Mouse (Mus musculus) liver, postnatal 0 days (tissue): ENCODE results near the gene Rftn2. TPM values are rescaled to one million over a fixed set of nuclear protein-coding genes. Genes with fewer than 3 reads are reported as not detected.

Experiments used
- ATAC-seq: fragments of 200-750 bp; cut with Nextera tagmentation; 2 replicates; pipeline ENCODE4 v1.8.0; 2017; ENCODE audit warnings: mild to moderate bottlenecking, moderate library complexity
- DNase-seq: peaks from one replicate; pipeline ENCODE4 v3.0.0-alpha.2; 2016
- H3K27ac ChIP-seq: fragments of 300-500 bp; sonication (generic); 2 replicates; pipeline ENCODE4 v1.5.1; 2014; ENCODE audit warnings: antibody characterized with exemption, moderate library complexity, mild to moderate bottlenecking, low read depth
- H3K27me3 ChIP-seq: fragments of 300-500 bp; sonication (generic); 2 replicates; pipeline ENCODE4 v1.6.1; 2014; ENCODE audit warnings: low read length, control low read depth, mixed read lengths; ENCODE audit not compliant: insufficient read depth
- H3K36me3 ChIP-seq: fragments of 300-500 bp; sonication (generic); replicated peaks from 2 replicates; pipeline ENCODE4 v1.6.1; 2014; ENCODE audit warnings: mild to moderate bottlenecking, control low read depth, low read length, moderate library complexity, mixed read lengths; ENCODE audit not compliant: insufficient read depth
- H3K4me1 ChIP-seq: fragments of 300-500 bp; sonication (generic); 2 replicates; pipeline ENCODE4 v1.6.1; 2014; ENCODE audit warnings: antibody characterized with exemption, mild to moderate bottlenecking, control low read depth; ENCODE audit not compliant: insufficient read depth
- H3K4me2 ChIP-seq: fragments of 300-500 bp; sonication (generic); 2 replicates; pipeline ENCODE4 v1.6.1; 2014; ENCODE audit warnings: low read depth, mild to moderate bottlenecking, low read length, moderate library complexity, mixed read lengths
- H3K4me3 ChIP-seq: fragments of 300-500 bp; sonication (generic); 2 replicates; pipeline ENCODE4 v1.5.1; 2014; ENCODE audit warnings: low read depth, low read length
- H3K9ac ChIP-seq: fragments of 300-500 bp; sonication (generic); replicated peaks from 2 replicates; pipeline ENCODE4 v1.6.1; 2014; ENCODE audit warnings: mild to moderate bottlenecking, moderate library complexity
- H3K9me3 ChIP-seq: fragments of 300-500 bp; sonication (generic); 2 replicates; pipeline ENCODE4 v1.6.1; 2016; ENCODE audit warnings: mild to moderate bottlenecking, control low read depth, low read length, mixed read lengths
- CTCF ChIP-seq: sonication (generic); IDR thresholded peaks from 2 replicates; pipeline ENCODE4 v1.5.1; 2016; ENCODE audit warnings: antibody characterized with exemption, low read depth
- EP300 ChIP-seq: IDR thresholded peaks from 2 replicates; pipeline ENCODE4 v1.6.1; 2016; ENCODE audit warnings: antibody characterized with exemption, low read depth, mild to moderate bottlenecking
- WGBS: fragments of 180-500 bp; shearing (Covaris S2); extraction: QIAGEN DNeasy Blood & Tissue Kit; methylation state at CpG from one replicate; pipeline ENCODE4 v1.1.7; 2014; ENCODE audit not compliant: insufficient replicate concordance; 5-methylcytosine and 5-hydroxymethylcytosine counted together
- polyA plus RNA-seq: library from polyadenylated mRNA; unstranded; fragments of >200 nt; fragmentation: Nextera tagmentation; extraction: Ambion mirVana; gene quantifications from 2 replicates; pipeline ENCODE4 v1.2.1, GENCODE M21; 2015

Gene Rftn2
- polyA plus RNA-seq, 1 experiment from 2014 or later, result 0.41 TPM

DNA sequence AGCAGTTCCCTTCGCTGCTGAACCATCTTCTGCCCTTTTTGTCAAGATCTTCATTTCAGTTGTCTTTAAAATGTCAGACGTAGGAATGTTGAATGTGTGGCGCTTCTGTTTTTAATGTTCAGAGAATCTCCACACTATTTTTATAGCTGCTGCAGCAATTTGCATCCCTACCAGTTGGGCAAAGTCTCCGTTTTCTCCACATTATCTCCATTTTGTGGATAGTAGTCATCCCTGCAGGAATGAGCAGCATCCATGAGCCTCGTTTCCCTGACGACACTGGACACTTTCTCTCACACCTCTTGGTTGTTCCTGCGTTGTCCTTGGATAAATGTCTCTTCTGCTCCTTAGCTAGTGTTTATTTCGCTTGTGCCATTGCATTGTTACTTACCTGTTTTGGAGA is 67.8 kb downstream of the Rftn2 start:
- DNase-seq (no peak), ATAC-seq (no peak)
- WGBS, result 84% methylated on average over 8 of the region's 8 CpGs
- H3K9ac ChIP-seq, result no peak overlapping the region
- TF ChIP-seq EP300 (no peak), CTCF (no peak)
- H3K4me2 ChIP-seq, result no peak overlapping the region
- no peak overlapping the region for H3K27ac ChIP-seq
- no peaks in the 10 kb centered on the region for H3K4me1 ChIP-seq
- no peaks in the 10 kb centered on the region for H3K9me3 ChIP-seq
- no peaks in the 10 kb centered on the region for H3K27me3 ChIP-seq
- H3K36me3 ChIP-seq, result peaks cover 29% of the 10 kb centered on the region
- no peak overlapping the region for H3K4me3 ChIP-seq

DNA sequence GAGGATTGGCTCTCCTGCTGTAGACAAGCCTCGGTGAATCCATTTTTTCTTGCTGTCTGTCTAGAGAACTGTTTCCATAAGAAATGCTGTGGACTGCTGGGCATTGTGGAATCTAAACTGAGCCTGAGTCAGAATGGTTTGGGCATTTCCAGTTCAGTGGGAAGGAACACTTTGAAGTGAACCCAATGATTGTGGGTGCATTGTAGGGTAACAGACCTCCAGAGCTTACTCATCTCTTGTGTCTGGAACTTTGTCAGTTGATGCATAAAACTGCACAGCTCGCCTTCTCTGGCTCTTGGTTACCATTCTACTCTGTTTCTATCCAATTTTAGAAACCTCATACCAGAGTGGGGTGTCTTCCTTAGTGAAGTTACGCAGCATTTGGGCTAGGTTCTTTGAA is 68.4 kb downstream of the Rftn2 start:
- no peaks in the 10 kb centered on the region for H3K27me3 ChIP-seq
- H3K4me1 ChIP-seq, result no peaks in the 10 kb centered on the region
- ATAC-seq, result no peak
- 87% methylated on average over 3 of the region's 3 CpGs for WGBS
- H3K4me3 ChIP-seq, result no peak overlapping the region
- no peak overlapping the region for H3K4me2 ChIP-seq
- H3K36me3 ChIP-seq, result peaks cover 32% of the 10 kb centered on the region
- DNase-seq, result no peak
- H3K9me3 ChIP-seq, result no peaks in the 10 kb centered on the region
- TF ChIP-seq CTCF, result no peak
- TF ChIP-seq EP300, result no peak
- H3K9ac ChIP-seq, result no peak overlapping the region
- H3K27ac ChIP-seq, result no peak overlapping the region

DNA sequence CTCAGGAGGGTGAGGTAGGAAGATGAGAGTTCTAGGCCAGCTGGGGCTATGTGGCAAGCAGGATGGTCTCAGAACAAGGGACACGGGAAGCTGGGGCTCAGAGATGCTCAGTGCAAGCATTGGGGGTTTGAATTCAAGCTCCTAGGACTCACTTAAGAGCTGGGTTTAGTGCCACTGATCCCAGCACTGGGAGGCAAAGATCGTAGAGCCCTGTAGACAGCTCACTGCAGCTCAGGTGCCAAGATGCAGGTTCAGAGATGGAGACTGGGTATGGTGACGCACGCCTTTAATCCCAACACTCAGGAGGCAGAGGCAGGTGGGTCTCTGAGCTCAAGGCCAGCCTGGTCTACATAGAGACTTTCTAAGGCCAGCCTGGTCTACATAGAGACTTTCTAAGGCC is 69.3 kb downstream of the Rftn2 start:
- H3K9me3 ChIP-seq, result no peaks in the 10 kb centered on the region
- TF ChIP-seq EP300, result no peak
- no peak for TF ChIP-seq CTCF
- ATAC-seq, result no peak
- H3K4me2 ChIP-seq, result no peak overlapping the region
- H3K4me1 ChIP-seq, result no peaks in the 10 kb centered on the region
- H3K36me3 ChIP-seq, result peaks cover 39% of the 10 kb centered on the region
- WGBS, result 89% methylated on average over 4 of the region's 4 CpGs
- H3K9ac ChIP-seq, result no peak overlapping the region
- no peak overlapping the region for H3K4me3 ChIP-seq
- DNase-seq, result no peak
- no peak overlapping the region for H3K27ac ChIP-seq
- H3K27me3 ChIP-seq, result no peaks in the 10 kb centered on the region

DNA sequence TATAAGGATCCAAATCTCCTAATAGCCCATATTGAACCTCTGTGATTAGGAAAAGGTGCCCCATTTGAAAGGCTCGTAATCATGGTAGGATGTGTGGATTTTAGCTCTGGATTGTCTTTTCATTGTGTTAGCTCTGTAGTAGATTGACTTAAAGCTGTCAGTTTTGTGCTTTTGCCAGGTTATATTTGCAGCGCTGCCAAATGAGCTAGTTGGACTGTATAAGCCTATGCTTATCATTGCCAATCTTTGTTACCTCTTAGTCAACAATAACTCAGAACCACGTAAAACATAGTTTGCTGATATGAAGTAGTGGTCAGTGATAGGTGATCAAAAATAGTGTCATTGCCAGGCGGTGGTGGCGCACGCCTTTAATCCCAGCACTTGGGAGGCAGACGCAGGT is 81.0 kb downstream of the Rftn2 start:
- Histone ChIP-seq H3K4me1 (no peaks in the 10 kb centered on the region), H3K9me3 (no peaks in the 10 kb centered on the region), H3K4me3 (no peak overlapping the region), H3K4me2 (no peak overlapping the region), H3K36me3 (peaks cover 48% of the 10 kb centered on the region), H3K9ac (no peak overlapping the region), H3K27me3 (no peaks in the 10 kb centered on the region), H3K27ac (no peak overlapping the region)
- TF ChIP-seq CTCF, result no peak
- TF ChIP-seq EP300, result no peak
- no peak for ATAC-seq
- no peak for DNase-seq
- 91% methylated on average over 7 of the region's 7 CpGs for WGBS

DNA sequence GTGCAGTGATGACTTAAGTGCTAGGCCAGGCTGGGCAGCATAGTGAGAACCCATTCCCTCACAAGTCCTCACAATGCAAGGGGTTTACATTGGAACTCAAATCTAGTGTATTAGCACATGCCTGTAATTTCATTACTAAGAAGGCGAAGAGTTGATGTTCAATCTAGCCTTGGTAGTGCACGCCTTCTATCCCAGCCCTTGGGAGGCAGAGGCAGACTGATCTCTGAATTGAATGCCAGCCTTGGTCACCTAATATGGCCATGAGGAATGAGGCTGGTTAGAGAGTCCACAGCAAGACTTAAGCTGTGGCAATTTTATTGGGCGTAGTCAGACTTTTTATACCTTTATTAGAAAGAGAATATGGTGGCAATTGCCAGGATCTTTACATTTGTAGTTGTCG is 82.2 kb downstream of the Rftn2 start:
- Histone ChIP-seq H3K9ac (no peak overlapping the region), H3K27ac (no peak overlapping the region), H3K27me3 (no peaks in the 10 kb centered on the region), H3K4me1 (no peaks in the 10 kb centered on the region), H3K9me3 (no peaks in the 10 kb centered on the region), H3K36me3 (peaks cover 43% of the 10 kb centered on the region), H3K4me2 (no peak overlapping the region), H3K4me3 (no peak overlapping the region)
- no peak for DNase-seq
- 95% methylated on average over 4 of the region's 4 CpGs for WGBS
- TF ChIP-seq EP300 (no peak), CTCF (no peak)
- ATAC-seq, result no peak

DNA sequence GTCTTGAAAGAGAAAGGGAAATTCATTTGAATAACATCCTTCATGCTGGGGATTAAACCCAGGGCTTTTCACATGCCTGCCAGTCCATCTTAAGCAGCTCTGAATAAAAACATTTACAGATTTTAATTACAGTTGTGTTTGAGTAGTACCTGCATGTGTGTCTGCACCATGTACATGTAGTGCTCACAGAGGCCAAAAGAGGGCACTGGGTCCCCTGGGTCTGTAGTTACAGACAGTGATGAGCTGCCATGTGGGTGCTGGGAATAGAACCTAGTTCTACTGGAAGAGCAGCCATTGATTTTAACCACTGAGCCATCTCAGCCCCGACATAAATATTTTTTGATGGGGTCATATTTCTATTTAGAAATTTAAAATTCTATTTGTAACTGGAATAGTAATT is 90.7 kb downstream of the Rftn2 start:
- H3K27me3 ChIP-seq, result no peaks in the 10 kb centered on the region
- peaks cover 8% of the 10 kb centered on the region; the same call in 1 of the 2 replicates for H3K4me1 ChIP-seq
- ATAC-seq, result no peak
- no peak overlapping the region for H3K4me2 ChIP-seq
- no peak for DNase-seq
- WGBS, result 93% methylated on average over 1 of the region's 1 CpGs
- H3K36me3 ChIP-seq, result peaks cover 23% of the 10 kb centered on the region
- H3K4me3 ChIP-seq, result no peak overlapping the region
- H3K9ac ChIP-seq, result no peak overlapping the region
- TF ChIP-seq CTCF, result no peak
- no peak for TF ChIP-seq EP300
- no peaks in the 10 kb centered on the region for H3K9me3 ChIP-seq
- H3K27ac ChIP-seq, result no peak overlapping the region

DNA sequence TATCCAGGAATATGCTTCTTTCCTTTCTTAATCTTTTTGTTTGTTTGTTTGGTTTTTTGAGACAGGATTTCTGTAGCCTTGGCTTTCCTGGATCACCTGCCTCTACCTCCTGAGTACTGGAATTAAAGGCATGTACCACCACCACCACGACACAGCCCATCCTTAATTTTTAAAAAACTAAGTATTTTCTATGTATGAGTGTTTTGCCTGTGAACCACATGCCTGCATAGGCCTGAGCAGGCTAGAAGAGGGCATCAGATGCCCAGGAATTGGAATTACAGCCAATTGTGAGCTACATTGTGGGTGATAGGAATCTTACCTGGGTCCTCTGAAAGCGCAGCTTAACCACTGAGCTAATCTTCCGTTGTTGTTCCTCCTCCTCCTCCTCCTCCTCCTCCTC is 92.3 kb downstream of the Rftn2 start:
- ATAC-seq (no peak), DNase-seq (no peak)
- Histone ChIP-seq H3K27me3 (no peaks in the 10 kb centered on the region), H3K36me3 (peaks cover 15% of the 10 kb centered on the region; the same call in 1 of the 2 replicates), H3K4me2 (no peak overlapping the region), H3K27ac (no peak overlapping the region), H3K9ac (no peak overlapping the region), H3K9me3 (no peaks in the 10 kb centered on the region), H3K4me3 (no peak overlapping the region), H3K4me1 (peaks cover 16% of the 10 kb centered on the region)
- 86% methylated on average over 3 of the region's 3 CpGs for WGBS
- no peak for TF ChIP-seq CTCF
- TF ChIP-seq EP300, result no peak
